Mouse (Mus musculus) erythroblast, embryonic 14.5 days (primary cell): Measurements from ENCODE around the gene B4galnt4.

Experiments used
- GATA1 ChIP-seq: IDR thresholded peaks from 2 replicates; pipeline ENCODE4 v1.6.1; 2012; ENCODE audit warnings: low read length, inconsistent platforms, mixed read lengths
- TAL1 ChIP-seq: IDR thresholded peaks from 3 replicates; pipeline ENCODE4 v1.6.1; 2012; ENCODE audit warnings: low read length, inconsistent platforms, mixed read lengths

- TF ChIP-seq GATA1 (no peak), TAL1 (no peak)
Measured at GRCm38 (mm10) chr7:141063353-141063752, 2.4 kb downstream of the B4galnt4 start.
